Mouse (Mus musculus) right cerebral cortex, postnatal 36 days (tissue): ENCODE results near the gene Rasl12.

ENCODE experiments used
- DNase-seq, 2 experiments: peaks; one replicate each; pipeline ENCODE4 v3.0.0; 2022; ENCODE audit warnings: low spot score in 2 of 2, mixed read lengths in 1 of 2

The Rasl12 gene

DNA sequence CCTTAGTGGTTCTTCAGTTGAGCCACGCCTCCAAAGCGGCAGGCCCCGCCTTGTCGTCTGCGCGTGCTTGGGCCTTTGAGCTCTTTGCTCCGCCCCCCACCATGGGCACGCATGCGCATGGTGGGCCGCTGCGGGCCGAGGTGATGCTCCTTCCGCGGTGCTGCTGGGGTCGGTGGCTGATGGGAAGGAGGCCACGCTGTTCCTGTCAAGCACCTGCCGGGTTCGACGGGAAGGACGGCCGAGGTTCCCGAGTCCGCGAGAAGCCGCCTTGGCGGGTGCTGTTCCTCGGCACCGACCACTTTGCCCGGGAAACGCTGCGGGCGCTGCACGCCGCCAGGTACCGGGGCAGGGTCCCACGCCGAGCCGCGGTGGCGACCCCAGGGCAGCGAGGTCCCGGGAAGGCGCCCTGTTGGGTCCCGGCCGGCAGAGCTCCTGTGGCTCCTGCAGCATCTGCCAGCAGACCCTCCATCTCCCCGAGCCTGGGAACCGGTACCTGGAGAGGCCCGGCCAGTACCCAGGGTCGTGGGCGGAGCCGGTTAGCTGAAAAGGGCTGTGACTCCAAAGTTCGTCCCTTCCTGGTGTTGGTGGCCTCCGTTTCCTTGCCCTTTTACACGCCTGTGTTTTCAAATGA lies 37.5 kb downstream of the Rasl12 start, which contains the start of gene Mtfmt:
TSS of gene Mtfmt (plus strand) at position 112 of the 631 bp plus-strand sequence.
- DNase-seq = peak; percentile 86 to 90

DNA sequence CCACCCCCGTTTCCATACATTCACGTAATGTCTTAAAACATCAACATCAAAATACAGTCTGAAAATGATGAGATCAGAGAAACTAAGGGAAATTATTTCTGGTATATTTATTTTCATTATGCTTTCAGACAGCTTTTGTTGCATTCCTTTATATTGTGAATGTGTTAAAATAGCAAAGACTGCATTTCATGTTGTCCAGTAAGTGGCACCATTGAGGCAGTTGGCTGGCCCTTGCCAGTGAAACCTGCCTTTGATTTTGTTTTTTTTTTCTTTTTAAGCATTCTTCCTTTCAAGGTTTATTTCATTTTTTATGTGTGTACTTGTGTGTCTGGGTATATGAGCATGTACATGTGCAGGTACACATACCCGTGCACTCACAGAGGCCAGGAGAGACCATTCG lies 46.4 kb downstream of the Rasl12 start:
- no peak for DNase-seq

DNA sequence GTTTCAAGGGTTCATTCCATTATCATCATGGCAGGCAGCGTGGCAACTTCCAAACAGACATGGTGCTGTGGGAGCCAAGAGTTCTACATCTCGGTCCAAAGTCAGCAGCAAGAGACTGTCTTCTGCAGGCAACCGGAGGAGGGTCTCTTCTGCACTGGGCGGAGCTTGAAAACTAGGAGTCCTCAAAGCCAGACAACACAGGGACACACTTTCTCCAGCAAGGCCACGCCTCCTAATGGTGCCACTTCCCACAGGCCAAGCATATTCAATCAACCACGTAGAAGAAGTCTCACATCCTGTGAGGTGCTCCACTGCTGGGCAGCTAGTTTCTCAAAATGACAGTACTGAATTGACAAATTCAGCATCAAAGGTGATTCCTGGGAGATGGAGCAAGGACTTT lies 49.6 kb downstream of the Rasl12 start:
- no peak for DNase-seq

DNA sequence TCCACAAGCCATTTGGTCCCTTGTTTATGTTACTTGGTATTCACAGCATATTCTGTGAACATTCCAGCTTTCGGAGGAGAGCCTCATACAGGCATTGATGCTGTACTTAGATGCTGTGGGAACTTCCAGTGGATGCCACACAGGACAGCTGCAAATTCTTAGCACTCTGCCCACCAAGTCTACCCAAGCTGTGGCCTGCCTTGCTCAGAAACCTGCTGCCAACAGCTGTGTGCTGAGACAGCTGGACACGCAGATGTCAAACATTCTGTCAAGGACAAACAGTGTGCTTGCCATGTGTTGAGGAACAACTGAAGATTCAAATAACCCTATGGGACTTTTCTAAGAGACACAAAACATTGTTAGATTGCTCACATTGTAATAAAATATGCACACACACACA lies 60.7 kb downstream of the Rasl12 start:
- DNase-seq = no peak

DNA sequence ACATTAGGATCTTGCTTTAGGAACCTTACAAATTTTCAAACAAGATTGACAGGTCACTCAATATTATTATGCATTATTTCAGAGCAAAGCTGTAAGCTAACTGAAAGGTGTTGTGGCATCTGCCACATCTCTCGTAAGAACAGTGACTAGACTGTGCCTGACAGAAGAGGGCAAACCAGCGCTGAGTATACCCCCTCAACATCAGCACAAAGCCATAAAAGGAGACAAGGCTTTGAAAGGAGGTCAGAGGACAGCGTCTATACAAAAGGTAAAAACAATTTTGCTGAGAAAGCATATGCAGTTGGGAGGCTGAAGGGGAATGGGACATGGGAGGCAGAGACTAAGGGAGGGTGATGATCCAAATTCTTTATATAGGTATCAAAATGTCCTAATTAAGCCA lies 61.9 kb downstream of the Rasl12 start:
- no peak for DNase-seq

DNA sequence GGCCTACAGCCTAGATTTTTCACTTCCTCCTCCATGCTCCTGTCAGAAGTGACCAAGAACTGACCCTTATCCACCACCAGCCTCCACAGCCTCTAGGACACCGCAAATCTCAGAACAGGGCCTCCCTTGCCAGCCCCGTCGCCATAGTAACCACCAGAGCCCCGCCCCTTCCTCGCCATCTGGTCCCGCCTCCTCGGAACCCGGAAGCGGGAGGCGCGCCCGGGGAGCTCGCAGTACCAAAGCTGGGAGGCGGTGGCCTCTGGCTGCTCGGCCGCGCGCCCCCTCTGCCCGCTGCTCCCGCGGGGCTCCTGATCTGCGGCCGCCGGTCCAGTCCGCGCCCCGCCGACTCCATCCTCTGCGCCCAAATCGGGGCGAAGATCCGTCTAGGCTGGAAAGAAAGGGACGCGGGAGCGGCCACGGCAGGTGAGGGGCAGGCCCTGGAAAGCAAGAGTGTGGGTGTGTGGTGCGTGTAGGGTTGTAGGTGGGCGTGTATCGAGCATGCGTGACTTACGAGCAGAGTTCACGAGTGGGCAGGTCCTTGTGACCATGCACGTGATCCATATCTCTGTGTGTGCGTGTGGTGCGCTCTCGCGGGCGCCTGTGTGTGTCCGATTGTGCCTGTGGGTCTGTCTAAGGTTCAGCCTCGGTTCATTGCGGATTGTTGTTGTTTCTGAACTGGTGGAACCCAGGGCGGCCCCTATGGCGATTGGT lies 62.6 kb downstream of the Rasl12 start, which contains the start of gene Spg21:
TSS of gene Spg21 (plus strand) at position 216 of the 711 bp plus-strand sequence.
- peak; percentile 88 to 90 for DNase-seq

DNA sequence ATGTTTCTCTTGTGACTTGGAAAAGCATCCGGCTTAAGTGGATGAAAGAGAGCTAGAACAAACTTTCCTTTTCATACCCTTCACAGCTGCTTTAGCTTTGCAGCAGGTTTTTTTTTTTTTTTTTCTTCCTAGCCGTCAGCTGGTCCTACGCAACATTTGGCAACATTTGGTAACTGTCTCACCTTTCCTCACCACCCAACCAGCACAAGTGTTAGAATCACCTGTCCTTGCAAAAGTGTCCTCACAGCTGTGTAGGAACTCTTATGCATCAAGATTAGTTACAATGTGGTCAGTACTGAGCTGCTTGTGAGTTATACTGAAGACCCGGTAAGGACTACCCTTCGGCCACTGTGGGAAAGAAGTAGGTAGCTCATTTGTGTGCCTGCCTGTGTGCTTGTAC lies 64.2 kb downstream of the Rasl12 start:
- no peak for DNase-seq

DNA sequence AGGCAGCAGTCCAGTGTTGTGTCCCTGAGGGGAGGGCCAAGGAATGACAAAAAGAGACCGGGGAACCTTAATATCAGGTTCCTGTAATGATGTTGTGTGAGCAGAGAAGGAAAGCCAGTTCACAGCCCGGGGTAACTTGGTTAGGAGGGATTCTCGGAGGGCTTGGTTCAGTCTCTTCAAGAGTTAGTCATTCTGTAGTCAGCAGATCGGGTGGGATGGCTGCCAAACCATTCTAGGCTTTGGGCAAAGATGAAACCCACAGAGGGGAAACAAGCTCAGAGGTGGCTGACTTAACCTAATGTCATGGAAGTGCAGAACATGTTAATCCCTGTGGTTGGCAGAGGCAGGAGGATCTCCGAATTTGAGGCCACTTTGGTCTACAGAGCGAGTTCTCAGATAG lies 65.9 kb downstream of the Rasl12 start:
- DNase-seq = no peak
